Mouse (Mus musculus) adrenal gland, postnatal 36 days (tissue): ENCODE measurements around the gene Osbpl10. TPM values are rescaled to one million over a fixed set of nuclear protein-coding genes. Genes with fewer than 3 reads are reported as not detected.

Experiments used
- DNase-seq, 2 experiments: peaks; one replicate each; pipeline ENCODE4 v3.0.0; 2021; ENCODE audit warnings: mixed read lengths in 1 of 2
- total RNA-seq, 2 experiments: library from RNA; stranded (reverse); gene quantifications; 2 replicates each; pipeline ENCODE4 v1.2.3; 2021

Osbpl10 gene
- total RNA-seq, 2 experiments from 2014 or later, result 4.9 to 5.2 TPM

- DNase-seq, result no peak
Observed at GRCm38 (mm10) chr9:115032786-115033185, 54.4 kb downstream of the Osbpl10 start.

- no peak for DNase-seq
Observed at GRCm38 (mm10) chr9:115034271-115034670, 55.9 kb downstream of the Osbpl10 start.

GRCm38 (mm10) chr9:115034788-115035187 lies 56.4 kb downstream of the Osbpl10 start:
- no peak for DNase-seq

- no peak for DNase-seq
Observed at GRCm38 (mm10) chr9:115038215-115038614, 59.8 kb downstream of the Osbpl10 start.

- no peak for DNase-seq
Observed at GRCm38 (mm10) chr9:115038686-115039085, 60.3 kb downstream of the Osbpl10 start.

- DNase-seq, result no peak
Observed at GRCm38 (mm10) chr9:115039245-115039644, 60.9 kb downstream of the Osbpl10 start.

- no peak for DNase-seq
Observed at GRCm38 (mm10) chr9:115042571-115042970, 64.2 kb downstream of the Osbpl10 start.

GRCm38 (mm10) chr9:115042971-115043706 lies 64.8 kb downstream of the Osbpl10 start:
- DNase-seq, result no peak

- DNase-seq, result no peak
Observed at GRCm38 (mm10) chr9:115043881-115044770, 65.8 kb downstream of the Osbpl10 start.

- DNase-seq, result no peak
Observed at GRCm38 (mm10) chr9:115045087-115045800, 66.9 kb downstream of the Osbpl10 start.

GRCm38 (mm10) chr9:115046701-115047100 lies 68.3 kb downstream of the Osbpl10 start:
- DNase-seq, result no peak

- no peak for DNase-seq
Observed at GRCm38 (mm10) chr9:115048340-115048739, 70.0 kb downstream of the Osbpl10 start.

- no peak for DNase-seq
Observed at GRCm38 (mm10) chr9:115048861-115049260, 70.5 kb downstream of the Osbpl10 start.

GRCm38 (mm10) chr9:115049981-115050720 lies 71.8 kb downstream of the Osbpl10 start:
- DNase-seq, result peak; percentile 44 to 47

- no peak for DNase-seq
Observed at GRCm38 (mm10) chr9:115051976-115052375, 73.6 kb downstream of the Osbpl10 start.

GRCm38 (mm10) chr9:115053779-115054178 lies 75.4 kb downstream of the Osbpl10 start:
- DNase-seq, result no peak

- no peak for DNase-seq
Observed at GRCm38 (mm10) chr9:115055041-115055830, 76.9 kb downstream of the Osbpl10 start.

GRCm38 (mm10) chr9:115058806-115059205 lies 80.4 kb downstream of the Osbpl10 start:
- no peak for DNase-seq

- DNase-seq, result no peak
Observed at GRCm38 (mm10) chr9:115064834-115065233, 86.5 kb downstream of the Osbpl10 start.

- DNase-seq, result no peak
Observed at GRCm38 (mm10) chr9:115067071-115067470, 88.7 kb downstream of the Osbpl10 start.

GRCm38 (mm10) chr9:115075191-115075590 lies 96.8 kb downstream of the Osbpl10 start:
- no peak for DNase-seq
